Mouse (Mus musculus): ENCODE measurements around the gene Srrm4.
"Not testable (repeated sequence)": the region's sequence is repeated elsewhere in the genome, so short reads cannot be mapped to it uniquely, and the experiment has no call there.

The Srrm4 gene

DNA sequence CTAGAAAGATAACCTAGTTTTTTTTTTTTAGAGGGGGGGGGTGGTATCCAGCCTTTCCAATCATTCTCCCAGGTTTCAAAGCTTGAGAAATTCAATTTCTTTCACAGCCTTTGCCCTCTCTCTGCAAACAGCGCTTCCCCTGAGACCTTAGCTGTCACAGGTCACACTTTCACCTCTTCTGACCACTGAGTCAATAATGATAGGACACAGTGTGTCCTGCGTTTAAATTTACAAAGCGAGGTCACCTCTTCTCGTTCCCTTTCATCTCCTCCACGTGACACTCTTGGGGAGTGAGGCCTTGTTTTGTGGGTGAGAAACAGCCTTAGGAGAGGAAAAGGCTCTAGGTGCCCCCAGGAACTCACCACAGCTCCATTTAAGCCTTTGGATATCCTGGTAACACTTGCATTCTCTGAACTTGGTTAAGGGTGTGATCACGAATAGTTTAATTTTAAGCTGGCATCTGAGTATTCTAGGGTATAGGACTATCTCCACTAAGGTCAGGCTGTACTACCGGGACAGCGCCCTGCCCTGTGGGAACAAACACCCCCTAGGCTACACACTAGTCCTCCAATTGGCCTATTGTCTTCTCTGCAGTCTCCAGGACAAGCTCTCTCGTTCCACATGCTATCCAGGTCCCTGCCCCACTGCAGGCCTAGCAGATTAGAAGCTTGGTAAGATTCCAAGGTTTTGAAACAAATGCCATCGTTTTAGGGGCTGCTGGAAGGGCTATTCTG lies 145.8 kb downstream of the Srrm4 start:
- in situ Hi-C loops (cut with MboI; ENCODE audit: unreplicated experiment in 2 of 2) = no loop called here

DNA sequence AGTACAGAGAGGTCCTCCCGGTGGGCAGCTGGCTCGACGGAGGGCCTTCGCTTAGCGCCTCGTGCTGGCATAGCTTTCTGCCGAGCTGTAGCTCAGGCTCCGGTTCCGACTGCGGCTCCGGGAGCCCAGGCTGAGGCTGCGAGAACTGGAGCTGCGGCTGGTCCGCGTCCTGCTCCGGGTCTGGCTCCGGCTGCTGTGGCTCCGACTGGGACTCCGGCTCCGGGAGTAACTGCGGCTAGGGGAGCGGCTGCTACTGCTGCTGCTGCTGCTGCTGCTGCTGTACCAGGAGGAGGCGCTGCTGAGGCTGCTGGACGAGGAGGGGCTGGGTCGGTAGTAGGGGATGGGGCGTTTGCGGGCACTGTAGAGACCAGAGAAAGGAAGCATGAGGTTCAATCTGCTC lies 147.1 kb downstream of the Srrm4 start:
- in situ Hi-C loops (cut with MboI; ENCODE audit: unreplicated experiment in 2 of 2) = no loop called here

DNA sequence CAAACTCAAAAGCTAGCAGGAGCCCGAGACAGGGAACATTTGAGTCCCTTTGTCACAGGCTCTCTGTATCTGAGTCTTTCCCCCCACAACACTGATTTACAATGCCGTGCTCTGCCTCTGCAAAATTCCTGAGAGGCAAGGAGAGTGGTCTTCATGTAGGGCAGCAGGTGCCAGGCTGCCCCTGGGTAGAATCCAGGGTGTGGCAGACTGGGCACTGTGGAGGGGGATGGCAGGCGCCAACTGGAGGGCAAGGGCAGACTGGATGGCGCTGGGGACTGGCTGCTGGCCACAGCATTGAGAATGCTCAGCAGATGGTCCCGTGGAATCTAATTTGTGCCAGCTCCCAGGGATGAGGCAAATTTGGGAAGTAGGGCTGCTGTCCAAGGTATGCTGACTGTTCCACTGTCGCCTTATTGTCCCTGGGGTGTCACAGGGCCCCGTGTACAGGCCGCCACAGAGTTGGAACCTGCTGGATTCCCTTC lies 148.1 kb downstream of the Srrm4 start:
- in situ Hi-C loops (cut with MboI; ENCODE audit: unreplicated experiment in 2 of 2) = no loop called here

GRCm38 (mm10) chr5:116442697-116443458 lies 148.7 kb downstream of the Srrm4 start:
- in situ Hi-C loops (cut with MboI; ENCODE audit: unreplicated experiment in 2 of 2) = no loop called here

GRCm38 (mm10) chr5:116440251-116440650 lies 151.4 kb downstream of the Srrm4 start:
- in situ Hi-C loops (cut with MboI; ENCODE audit: unreplicated experiment in 2 of 2) = no loop called here

DNA sequence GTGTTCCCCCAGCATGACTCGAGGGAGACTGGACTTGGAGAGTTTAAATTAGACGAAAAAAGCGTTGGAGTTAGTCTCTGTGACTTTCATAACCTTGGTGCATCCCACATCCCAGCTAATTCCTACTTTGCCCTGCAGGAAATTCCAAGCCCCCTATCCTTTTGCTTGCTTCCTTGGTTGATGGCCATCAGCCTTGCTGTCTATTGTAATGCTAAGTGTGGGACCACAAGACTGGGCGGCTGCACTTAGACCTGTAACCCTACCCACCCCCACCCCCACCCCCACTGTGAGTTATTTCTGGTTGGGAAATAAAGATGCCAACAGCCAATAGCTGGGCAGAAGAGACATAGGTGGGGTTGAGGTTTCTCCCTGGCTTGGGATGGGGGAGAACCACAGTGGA lies 153.3 kb downstream of the Srrm4 start:
- in situ Hi-C loops (cut with MboI; ENCODE audit: unreplicated experiment in 2 of 2) = no loop called here

- in situ Hi-C loops (cut with MboI; ENCODE audit: unreplicated experiment in 2 of 2) = no loop called here
These were observed 155.5 kb downstream of the Srrm4 start for GRCm38 (mm10) chr5:116436117-116436516.

DNA sequence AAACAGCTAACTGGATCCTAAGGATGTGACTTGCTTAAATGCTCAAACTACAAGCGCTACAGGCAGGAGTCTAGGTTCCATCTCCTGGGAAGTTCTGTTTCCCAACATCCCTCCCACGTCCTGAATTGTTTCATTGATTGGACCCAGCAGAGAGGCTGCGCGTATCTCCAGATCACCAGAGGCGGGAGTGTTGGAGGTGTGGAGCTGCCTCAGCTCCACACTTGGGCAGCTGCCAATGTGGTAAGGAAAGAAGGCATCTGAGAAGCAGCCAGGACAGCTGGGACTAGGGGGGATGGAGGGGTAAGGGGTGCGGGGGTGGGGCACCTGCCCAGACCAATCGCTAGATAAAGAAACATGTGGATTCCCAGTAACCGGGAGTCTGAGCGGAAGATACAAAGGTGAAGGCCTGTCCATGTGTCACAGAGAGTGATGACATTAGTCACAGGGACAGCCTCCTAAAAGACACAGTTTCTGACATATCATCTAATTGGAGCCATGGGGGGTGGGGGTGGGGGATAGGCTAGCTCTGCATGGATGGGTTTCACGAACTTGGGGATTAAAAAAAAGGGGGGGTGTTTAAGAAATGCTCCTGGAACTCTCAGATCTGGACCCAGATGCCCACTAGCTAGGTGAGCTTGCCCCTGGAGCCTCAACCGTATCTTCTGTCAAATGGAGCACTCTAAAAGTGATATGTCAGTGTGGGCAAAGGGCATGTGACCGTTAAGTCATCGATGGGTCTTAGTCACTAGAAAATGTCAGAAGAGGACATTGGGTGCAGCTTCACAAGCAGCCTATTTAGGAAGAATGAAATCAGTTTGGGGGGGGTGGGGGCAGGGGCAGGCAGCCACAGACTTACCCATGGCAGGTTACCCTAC lies 156.4 kb downstream of the Srrm4 start:
- in situ Hi-C loops (cut with MboI; ENCODE audit: unreplicated experiment in 2 of 2) = no loop called here

- in situ Hi-C loops (cut with MboI; ENCODE audit: unreplicated experiment in 2 of 2) = no loop called here
These were observed 158.7 kb downstream of the Srrm4 start for GRCm38 (mm10) chr5:116432871-116433270.

DNA sequence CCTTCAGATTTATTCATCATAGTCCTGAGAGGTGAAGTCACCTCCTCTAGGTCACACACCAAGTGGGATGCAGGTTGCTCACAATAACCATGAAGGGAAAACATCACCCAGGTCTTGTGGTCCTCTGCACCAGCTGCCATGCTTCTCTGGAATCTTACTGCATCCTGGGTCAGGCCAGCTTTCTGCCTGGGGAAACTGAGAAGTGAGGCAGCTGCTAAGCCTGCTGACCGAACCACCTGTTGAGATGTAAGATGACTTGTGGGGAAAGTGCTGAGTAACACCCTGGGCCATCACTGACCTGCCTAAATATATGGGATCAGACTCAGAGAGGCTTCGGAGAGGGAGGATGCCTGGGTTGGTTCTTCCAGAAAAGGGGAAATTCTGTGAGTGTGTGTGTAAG lies 164.9 kb downstream of the Srrm4 start:
- in situ Hi-C loops (cut with MboI; ENCODE audit: unreplicated experiment in 2 of 2) = no loop called here

GRCm38 (mm10) chr5:116425709-116426108 lies 165.9 kb downstream of the Srrm4 start:
- in situ Hi-C loops (cut with MboI; ENCODE audit: unreplicated experiment in 2 of 2) = not testable (repeated sequence)

DNA sequence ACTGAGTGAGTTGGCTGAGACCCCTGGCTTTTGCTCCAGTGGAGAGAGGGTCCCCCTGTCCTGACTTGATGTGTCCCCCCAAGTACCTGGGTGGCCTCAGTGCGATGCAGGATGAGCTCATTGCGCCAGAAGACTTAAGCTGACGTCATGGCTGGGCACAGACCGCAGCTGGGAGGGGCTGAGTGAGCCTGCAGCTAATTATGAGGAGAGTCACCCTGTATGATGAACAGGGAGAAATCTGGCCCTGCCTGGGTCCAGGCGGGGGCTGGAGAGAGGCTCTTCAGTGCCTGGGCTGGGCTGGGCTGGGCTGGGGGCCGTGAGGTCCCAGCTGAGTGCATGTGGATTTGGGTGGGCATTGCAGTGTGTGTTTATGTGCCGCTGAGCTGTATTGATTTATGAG lies 166.3 kb downstream of the Srrm4 start:
- in situ Hi-C loops (cut with MboI; ENCODE audit: unreplicated experiment in 2 of 2) = no loop called here

GRCm38 (mm10) chr5:116423746-116424145 lies 167.9 kb downstream of the Srrm4 start:
- in situ Hi-C loops (cut with MboI; ENCODE audit: unreplicated experiment in 2 of 2) = no loop called here

- in situ Hi-C loops (cut with MboI; ENCODE audit: unreplicated experiment in 2 of 2) = no loop called here
These were observed 168.9 kb downstream of the Srrm4 start, which contains the start of gene Hspb8 for GRCm38 (mm10) chr5:116422699-116423201. Gene Hspb8 (minus strand): TSS chr5:116422864.

DNA sequence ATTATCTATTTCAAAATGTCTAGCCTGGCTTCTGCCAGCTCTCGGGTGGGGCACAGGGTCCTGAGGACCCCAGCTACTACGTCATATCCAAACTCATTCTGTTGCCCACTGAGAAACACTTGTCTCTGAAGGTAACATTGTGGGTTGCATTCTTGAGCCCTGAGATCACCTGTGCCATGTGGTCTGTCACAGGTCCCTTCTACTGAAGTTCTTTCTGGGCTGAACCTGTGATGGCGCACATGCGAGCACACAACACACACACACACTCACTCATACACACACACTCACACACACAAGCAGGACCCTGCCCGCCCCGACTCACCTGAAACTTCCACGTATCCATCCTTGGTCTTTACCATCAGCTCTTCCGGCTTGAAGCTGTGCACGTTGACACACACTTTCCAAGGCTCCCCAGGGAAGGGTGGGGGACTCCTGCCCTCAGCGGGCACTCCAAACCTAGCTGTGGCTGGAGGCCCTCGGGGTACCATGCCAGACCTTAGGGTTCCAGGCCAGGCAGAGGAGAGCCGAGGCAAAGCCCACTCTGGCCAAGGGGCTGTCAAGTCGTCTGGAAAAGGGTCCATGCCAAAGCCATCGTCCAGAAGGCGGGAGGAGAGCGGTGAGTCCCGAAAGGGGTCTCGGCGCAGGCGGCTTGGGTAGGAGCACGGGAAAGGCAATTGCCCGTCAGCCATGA lies 169.7 kb downstream of the Srrm4 start:
- in situ Hi-C loops (cut with MboI; ENCODE audit: unreplicated experiment in 2 of 2) = no loop called here

DNA sequence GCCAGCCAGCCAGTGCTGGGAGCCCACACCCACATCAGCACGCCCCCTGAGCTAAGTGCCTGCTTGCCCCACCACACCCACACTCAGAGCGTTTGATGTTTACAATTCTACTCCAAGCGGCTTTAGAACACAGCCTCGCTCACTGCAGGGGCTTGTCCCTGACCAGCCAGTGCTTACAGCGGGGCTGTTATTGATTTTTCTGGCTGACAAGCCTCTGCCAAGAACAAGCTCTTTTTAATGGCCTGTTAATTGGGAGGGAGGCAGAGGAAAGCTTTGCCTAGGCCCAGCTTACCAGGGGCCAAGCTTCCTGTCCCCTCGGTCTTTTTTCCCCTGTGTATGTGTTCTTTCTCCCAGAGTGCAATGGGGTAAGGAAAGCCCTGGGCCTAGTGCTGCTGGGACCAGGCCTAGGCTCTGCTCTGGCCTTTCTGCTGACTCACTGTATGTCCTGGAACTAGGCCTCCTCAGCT lies 170.8 kb downstream of the Srrm4 start:
- in situ Hi-C loops (cut with MboI; ENCODE audit: unreplicated experiment in 2 of 2) = no loop called here

DNA sequence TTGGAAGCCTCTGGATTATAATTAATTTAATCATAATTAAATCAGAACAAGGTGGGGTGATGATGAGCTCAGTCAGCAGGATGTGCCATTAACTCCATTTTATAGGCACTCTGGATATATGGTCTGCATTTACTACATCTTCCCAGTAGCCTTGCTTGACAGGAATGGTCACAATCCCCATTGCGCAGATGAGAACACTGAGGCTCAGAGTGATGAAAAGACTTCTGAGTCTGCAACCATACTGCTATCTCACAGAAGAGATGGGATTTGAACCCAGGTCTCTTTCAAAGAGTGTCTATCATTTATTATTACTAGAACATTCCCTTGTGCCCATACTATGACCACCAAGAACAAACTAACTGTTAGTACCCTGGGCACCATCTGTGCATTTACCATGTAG lies 171.4 kb downstream of the Srrm4 start:
- in situ Hi-C loops (cut with MboI; ENCODE audit: unreplicated experiment in 2 of 2) = no loop called here

DNA sequence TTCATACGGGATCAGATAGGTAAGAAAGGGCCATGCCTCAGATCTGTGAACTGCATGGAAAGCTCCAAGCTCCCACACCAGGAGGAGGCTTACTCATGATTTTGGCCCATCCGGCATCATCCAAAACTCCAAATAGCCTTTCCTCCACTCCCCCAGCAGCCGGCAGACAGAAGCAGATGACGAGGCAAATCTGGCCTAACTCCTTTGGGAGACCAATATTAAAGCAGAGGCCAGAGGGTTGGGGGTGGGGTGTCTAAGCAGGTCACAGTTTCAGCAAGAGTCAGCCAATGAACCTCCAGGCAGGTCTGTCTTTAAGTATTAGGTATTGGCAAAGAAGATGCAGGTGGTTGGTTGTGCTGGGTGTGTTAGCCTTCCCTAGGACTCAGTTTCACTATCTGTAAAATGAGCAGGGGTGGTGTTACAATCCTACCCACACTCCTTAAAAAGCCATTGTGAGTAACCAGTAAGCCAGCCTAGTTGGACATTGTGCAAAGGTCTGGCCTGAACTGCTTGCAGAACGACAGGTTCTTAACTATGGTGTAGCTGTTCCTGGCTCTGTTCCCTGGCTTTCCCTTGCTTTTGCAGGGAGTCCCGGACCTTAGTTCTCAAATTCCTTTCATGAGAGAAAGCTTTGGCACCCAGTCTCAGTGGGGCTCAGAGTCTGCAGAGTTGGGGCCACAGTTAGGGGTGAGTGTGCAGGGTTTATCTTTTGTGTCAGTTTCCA lies 172.1 kb downstream of the Srrm4 start:
- in situ Hi-C loops (cut with MboI; ENCODE audit: unreplicated experiment in 2 of 2) = no loop called here

GRCm38 (mm10) chr5:116416208-116416607 lies 175.4 kb downstream of the Srrm4 start:
- in situ Hi-C loops (cut with MboI; ENCODE audit: unreplicated experiment in 2 of 2) = no loop called here
